Mouse (Mus musculus) megakaryocyte progenitor cell, adult 5-6 weeks (primary cell): ENCODE results near the gene Rbpj. TPM values are rescaled to one million over a fixed set of nuclear protein-coding genes. Genes with fewer than 3 reads are reported as not detected.

Experiments
- ATAC-seq: replicated peaks from 2 replicates; pipeline ENCODE4 v1.8.0; 2016; ENCODE audit warnings: mild to moderate bottlenecking, moderate TSS enrichment, inconsistent platforms; ENCODE audit not compliant: poor library complexity
- total RNA-seq, 2 experiments: library from RNA; stranded (forward) in 1 of 2; stranded (reverse) in 1 of 2; fragments of 157-497, 149-512 nt in 1 of 2; fragments of 200-1000 nt in 1 of 2; gene quantifications; 2 replicates each; pipeline versions ENCODE4 v1.2.3 to v1.2.4; 2015 to 2017

Gene Rbpj
- total RNA-seq (2015), result 65.1 and 66.7 TPM in 2 replicates
- total RNA-seq (2017), result 35.7 and 36.1 TPM in 2 replicates

DNA sequence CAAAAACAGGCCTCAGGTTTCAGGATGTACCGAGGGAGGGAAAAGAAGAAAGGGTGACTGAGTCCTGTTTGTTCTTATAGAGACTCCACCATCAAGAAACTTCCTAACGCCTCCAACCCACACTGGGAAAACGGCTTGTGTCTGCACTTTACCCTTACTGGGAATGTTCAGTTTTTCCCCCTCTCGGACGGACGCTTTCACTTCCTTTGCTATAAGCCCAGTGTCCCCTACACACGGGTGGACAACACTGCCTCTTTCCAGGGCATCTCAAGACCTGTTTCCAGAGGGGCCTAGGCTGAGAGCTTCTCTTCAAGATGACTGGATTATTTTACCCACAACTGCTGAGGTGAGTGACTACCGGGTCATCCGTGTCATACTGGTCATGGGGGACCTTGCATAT, at the start of gene Rbpj:
TSS of gene Rbpj (plus strand) at position 270 of the 400 bp plus-strand sequence.
- ATAC-seq, result no peak

DNA sequence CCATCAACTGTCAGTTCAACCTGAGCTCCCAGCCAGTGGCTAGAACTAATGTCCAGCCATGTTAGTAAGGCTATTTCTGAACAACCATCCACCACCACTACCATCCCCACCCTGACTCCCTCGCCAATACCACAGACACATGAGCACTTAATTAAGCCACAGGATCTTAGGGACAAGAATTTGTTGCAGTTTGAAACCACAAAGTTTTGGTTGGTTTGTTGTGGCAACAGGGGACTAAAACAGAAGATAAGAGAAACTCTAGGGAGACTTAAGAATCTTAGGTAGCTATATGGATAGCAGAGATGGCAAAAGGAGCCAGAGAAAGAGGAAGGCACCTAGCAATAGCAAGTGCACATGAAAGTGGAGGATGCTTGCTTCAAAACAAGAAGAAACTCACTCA, 45.2 kb upstream of the Rbpj start:
- ATAC-seq, result peak; percentile 39

GRCm38 (mm10) chr5:53421291-53421690, 44.7 kb upstream of the Rbpj start:
- peak; percentile 89 for ATAC-seq

DNA sequence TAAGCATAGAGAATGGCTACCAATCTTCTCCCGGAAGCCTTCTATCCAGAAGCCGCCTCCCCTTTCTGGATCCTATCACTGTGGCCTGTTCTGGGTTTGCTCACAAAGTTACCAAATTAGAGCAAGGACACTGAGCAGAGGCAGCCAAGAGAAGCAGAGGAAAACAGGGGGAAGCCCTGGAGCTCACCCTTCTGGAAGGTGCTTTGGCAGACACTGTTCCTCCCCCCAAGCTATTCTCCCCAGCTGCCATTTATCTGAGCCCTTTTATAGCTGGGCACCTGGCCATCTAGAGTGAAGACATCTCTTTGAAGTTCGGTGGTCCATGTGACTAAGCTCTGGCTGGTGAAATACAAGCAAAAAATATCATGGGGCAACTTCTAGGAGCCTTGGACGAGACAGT, 38.5 kb upstream of the Rbpj start:
- no peak for ATAC-seq

- 0 out of 2 replicates have a peak, but pooled peaks have one; percentile 26 for ATAC-seq
Measured at GRCm38 (mm10) chr5:53429683-53430477, 36.1 kb upstream of the Rbpj start.

DNA sequence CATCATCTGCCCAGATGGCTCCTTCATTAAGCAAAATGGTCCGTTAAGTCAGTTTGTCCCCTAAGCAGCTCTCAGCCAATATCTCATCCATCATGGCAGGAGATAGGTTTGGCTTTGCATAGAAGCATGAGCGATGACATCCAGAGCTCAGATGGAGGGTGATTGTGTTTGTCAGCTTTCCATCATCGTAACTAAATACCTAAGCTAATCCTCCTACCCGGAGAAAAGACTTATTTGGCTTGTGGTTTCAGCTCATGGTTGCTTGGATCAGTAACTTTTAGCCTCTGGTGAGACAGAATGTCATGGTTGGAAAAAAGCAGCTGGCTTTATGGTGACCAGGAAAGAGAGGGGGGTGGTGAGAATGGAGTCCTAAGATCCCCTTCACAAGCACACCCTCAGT, 33.5 kb upstream of the Rbpj start:
- no peak for ATAC-seq

GRCm38 (mm10) chr5:53436905-53437632, 28.9 kb upstream of the Rbpj start:
- ATAC-seq, result peak; percentile 52

DNA sequence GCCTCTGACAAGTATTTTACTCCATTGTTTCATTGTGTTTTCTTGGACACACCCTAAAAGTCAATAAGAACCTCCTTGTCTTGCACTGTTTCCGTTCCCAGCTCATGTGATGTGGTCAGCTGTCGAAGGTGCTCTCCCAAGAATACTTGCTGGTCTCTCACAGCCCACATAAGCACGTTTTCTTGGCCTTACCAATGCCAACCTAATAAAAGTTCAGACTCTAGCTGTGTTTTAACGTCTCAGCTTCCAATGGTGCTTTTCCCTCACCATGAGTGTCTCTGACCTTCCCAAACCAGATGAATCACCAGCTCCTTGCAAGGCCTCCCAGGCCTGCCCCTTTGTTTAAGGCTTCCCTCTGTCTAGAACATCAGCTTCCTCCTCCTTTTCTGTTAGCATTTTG, 28.2 kb upstream of the Rbpj start:
- ATAC-seq, result no peak

DNA sequence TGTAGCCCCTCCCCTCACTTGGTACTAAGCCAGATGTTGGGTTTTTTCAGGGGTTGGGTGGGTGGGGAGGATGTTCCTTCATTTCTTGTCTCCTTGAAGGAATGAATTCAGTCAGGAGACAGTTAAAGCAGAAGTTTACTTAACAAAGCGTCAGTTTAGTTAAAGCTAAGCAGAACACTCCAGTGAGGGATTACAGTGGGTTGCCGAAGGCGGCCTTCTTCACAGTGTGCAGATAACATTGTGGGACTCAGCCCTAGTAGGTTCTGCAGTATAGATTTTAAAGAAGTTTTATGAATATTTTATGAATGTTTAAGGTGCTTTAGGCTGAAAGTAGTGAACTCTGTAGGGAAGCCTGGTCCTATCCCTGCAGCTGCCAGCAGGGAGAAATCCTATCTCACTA, 27.7 kb upstream of the Rbpj start:
- ATAC-seq, result no peak

- ATAC-seq, result no peak
Measured at GRCm38 (mm10) chr5:53439655-53440054, 26.3 kb upstream of the Rbpj start.

GRCm38 (mm10) chr5:53444030-53444429, 21.9 kb upstream of the Rbpj start:
- peak; percentile 52 for ATAC-seq

DNA sequence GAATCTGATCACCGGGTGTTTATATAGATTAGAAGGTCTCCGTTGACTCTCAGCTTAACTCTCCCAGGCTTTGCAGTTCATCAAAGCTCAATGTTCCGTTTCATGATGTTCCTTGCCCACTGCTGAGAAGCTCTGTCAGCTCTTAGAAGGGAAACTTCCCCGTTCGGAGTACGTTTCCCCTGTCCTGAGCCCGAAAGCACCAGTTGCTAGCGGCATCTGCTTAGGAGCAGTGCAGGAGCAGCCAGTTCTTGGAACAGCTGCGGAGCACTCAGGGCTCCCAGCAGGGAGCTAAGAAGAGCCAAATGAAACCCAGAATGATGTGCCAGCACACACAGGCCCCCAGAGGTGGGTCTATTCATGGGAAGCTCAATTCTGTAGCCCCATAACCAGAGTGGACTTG, 15.0 kb upstream of the Rbpj start:
- 0 out of 2 replicates have a peak, but pooled peaks have one; percentile 3 for ATAC-seq

DNA sequence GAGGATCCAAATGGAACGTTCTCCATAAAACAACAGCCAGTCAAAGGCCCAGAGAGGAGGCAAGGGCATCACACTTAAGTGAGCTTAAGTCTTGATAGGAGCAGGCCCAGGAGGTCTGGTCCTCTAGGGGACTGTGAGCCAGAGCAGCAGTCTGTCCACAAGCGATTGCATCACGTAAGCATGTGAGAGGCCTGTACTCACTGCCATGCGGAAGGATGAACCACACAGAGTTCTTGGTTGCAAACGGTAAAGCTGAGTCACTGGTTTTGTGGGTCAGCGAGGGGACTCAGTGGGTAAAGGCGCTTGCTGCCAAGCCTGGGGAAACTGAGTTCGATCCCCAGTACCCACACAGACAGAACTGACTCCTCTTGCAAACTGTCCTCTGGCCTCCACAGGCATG, 14.1 kb upstream of the Rbpj start:
- peak; percentile 91 for ATAC-seq

DNA sequence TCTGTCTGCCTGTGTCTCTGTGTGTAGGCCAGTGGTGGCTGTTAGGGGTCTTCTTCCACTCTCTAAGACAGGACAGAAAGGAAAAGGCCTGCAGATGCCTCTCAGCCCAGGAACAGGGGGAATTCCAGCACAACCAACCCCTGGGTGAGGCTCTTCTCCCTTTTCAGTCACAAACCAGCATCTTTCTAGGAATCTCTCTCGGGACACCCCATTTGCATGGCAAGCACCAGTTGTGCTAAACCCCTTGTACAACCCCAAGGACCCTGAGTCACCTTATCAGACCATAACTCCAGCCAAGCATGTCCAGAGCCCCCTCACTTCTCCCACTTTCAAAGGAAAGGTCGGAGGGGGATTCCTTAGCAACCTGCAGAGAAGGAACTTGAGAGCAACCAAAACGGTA, 13.0 kb upstream of the Rbpj start:
- no peak for ATAC-seq

DNA sequence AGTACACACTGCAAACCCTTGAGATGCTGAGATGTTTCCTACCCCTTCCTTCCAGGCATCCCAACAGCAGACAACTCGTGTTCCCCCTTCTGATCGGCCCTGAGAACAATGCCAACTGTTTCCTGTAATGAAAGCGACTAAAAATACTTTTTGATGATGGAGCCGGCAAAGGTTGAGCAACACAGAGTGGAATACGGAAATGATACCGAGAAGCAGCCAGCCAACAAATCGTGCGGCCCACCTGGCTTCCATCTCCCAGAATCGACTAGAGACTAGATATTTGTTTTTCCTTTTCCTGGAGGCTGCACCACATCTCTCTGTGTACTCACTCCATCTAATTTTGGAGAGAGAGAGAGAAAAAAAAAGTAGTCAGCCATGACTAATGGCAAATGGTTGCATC, 11.2 kb upstream of the Rbpj start:
- ATAC-seq, result peak; percentile 51

DNA sequence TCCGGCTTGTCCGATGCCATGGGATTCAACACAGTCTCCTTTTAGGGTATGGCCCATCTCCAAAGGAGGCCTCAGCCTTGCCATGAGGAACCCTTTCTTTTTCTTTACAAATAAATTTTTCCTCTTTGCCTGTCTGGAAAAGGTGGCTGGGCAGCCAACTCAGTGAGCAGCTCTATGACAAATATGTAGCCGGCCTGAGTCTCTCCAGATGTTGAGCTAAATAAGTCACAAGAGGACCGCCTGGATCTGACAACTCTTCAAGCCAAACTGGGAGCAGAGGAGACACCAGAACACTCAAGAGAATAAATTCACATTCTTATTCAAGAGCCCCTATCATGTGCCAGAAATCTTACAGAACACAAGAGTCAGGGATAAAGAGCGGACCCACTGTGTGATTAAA, 10.5 kb upstream of the Rbpj start:
- no peak for ATAC-seq

DNA sequence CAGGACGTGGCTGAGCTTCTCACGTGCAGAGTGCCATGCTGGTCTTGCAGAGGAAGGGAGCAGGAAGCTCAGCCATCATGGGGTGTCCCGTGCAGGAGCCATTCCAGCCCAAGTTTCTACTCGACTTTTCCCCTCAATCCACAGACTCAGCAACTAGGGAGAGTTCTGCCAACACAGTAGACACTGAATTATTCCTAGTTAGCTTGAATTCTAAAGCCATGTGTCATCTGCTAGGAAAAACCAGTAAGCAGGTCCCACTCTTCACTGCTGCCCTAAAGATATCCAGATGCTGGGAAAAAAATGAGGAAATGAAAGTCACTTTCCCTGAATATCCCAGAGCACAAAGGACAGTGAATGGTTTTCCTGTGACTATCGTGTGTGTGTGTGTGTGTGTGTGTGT, 5.8 kb upstream of the Rbpj start:
- ATAC-seq, result no peak

DNA sequence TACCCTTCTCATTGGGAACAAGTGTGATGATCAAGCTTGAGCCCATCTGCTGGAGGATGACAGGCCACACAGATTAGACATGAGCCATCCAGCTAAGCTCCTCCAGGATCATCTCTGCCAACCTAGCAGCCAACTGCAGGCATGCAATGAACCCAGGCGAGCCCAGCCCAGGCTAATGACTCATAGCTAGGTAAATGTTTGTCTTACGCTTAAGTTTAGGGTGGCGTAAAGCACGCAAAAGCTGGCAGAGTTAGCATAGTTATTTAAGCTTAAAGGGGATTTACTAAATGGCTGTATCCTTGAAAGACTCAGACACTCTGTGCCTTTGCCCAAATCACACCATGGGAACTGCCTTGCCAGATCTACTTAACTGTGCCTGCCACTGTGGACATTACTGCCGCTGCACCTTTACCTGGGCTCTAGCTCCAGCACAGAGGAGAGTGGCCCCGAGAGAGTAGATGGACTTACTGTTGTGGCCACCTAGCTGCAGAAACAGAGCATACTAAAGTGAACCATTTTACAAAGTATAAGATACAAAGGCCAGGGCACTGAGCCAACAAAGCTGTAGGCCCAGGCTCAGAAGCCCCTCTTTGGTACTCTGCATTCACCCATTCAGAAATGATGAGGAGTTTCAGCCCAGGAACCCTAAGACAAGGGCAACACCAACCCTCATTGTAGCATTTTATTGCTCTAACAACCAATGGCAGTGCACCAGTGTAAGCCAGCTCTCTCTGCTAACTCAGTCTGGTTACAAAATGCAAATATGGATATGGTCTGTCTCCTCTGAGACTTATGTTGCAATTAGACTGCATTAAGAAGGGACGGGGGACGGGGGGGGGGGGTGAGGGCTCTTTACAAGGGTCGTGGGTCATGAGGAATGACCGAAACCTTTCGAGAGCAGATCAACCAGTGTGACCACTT, 2.6 kb upstream of the Rbpj start:
- no peak for ATAC-seq

DNA sequence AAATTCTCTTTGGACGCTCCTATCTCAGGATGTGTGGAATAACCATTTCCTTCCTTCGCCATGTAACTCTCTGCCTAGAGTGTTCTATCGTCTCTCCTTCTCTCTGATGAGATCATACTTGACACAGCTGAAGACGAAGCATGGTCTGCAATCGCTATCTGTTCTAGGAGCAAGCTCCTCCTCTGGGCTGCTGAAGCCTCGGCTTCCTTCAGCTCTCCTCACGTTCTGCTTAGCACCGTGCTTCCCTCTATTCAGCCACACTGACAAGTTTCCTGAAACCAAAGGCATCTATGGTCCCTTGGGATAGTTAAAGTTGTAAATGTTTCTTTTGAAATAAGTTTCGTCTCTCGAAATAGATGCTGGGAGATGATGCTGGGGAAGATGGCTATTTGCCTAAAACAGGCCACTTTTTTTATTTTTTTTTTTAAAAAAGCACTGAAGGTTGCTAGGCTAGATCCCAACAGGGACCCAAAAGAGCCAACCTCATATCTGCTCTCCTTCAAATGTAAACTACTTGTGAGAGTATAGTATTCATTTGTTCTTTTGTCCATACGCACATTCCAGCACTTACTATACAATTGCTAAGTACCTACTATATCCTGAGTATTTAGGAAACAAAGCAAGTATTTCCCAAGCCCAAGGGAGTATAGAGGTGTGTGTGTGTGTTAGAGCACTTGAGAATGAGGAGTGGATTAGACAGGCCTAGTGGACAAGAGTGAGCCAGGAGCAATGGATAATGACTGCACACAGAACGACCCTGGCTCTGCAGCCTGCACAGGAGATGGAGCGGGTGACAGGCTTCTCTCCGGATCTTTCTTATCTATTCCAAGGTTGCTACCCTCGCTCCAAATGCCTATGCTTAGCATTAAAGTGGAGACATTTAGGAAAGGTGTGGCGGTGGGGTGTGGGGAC, 726 bp downstream of the Rbpj start:
- no peak for ATAC-seq

DNA sequence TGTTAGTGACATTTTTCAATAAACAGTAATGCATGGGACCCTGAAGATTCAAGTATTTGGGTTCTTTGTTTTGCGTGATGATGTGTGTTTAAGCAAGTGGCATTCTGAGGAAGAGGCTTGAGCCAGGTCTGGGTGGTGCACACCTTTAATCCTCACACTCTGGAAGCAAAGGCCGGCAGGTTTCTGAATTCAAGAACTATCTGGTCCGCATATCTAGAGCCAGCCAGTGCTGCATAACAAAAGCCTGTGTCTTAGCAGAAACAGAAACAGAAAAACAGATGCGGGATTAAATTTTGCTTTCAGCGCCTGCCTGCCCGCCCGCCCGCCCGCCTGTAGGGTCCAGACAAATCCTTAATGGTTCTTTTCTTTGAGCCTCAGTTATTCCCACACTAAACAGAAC, 1.6 kb downstream of the Rbpj start:
- no peak for ATAC-seq
